Mouse (Mus musculus) stomach, embryonic 15.5 days (tissue): ENCODE measurements at regions not wholly inside any gene's neighbourhood (a gene's known extent, or its start where the extent isn't known, plus 50 kb on each side); places are given as distances from the start of the nearest gene placed in this dataset.

ENCODE experiments used
- ATAC-seq: fragments of 200-750 bp; cut with Nextera tagmentation; 2 replicates; pipeline ENCODE4 v1.8.0; 2017; ENCODE audit warnings: low read depth, moderate number of reproducible peaks, moderate TSS enrichment; ENCODE audit not compliant: insufficient read depth, low FRiP score
- H3K27ac ChIP-seq: fragments of 300-500 bp; sonication (generic); 2 replicates; pipeline ENCODE4 v1.5.1; 2015; ENCODE audit warnings: mild to moderate bottlenecking, inconsistent platforms
- H3K27me3 ChIP-seq: fragments of 300-500 bp; sonication (generic); replicated peaks from 2 replicates; pipeline ENCODE4 v1.6.1; 2015; ENCODE audit warnings: inconsistent platforms
- H3K36me3 ChIP-seq: fragments of 300-500 bp; sonication (generic); 2 replicates; pipeline ENCODE4 v1.6.1; 2015; ENCODE audit warnings: inconsistent platforms
- H3K4me1 ChIP-seq: fragments of 300-500 bp; sonication (generic); 2 replicates; pipeline ENCODE4 v1.6.1; 2015; ENCODE audit warnings: inconsistent platforms
- H3K4me2 ChIP-seq: fragments of 300-500 bp; sonication (generic); 2 replicates; pipeline ENCODE4 v1.6.1; 2015; ENCODE audit warnings: mild to moderate bottlenecking, inconsistent platforms
- H3K4me3 ChIP-seq: fragments of 300-500 bp; sonication (generic); replicated peaks from 2 replicates; pipeline ENCODE4 v1.5.1; 2015; ENCODE audit warnings: inconsistent platforms
- H3K9ac ChIP-seq: fragments of 300-500 bp; sonication (generic); 2 replicates; pipeline ENCODE4 v1.6.1; 2015; ENCODE audit warnings: inconsistent platforms
- H3K9me3 ChIP-seq: fragments of 300-500 bp; sonication (generic); 2 replicates; pipeline ENCODE4 v1.6.1; 2016; ENCODE audit warnings: inconsistent platforms
- WGBS: fragments of 180-500 bp; shearing (Covaris S2); methylation state at CpG from one replicate; pipeline ENCODE4 v1.1.7; 2015; 5-methylcytosine and 5-hydroxymethylcytosine counted together

DNA sequence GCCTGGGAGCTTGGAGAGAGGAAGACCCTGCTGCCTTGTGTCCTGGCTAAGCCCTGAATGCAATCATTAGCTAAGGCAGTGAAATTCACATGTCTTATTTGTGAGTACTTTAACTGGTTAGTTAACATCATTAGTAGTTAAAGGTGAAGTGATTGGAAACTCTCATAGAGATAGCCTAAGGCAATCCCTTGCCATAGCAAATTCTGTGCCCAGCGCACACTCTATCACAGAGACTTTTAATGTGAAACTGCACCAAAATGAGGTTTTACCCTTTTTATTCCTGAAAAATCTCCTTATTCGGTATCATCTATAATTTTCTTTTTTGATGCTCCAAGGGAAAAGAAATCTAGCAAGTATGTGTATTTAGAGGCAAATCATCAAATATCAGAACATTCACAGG lies 451.6 kb downstream of the Gm21750 start:
- H3K9me3 ChIP-seq = no peaks in the 10 kb centered on the region
- H3K4me1 ChIP-seq = no peaks in the 10 kb centered on the region
- ATAC-seq = no peak
- H3K4me2 ChIP-seq = no peak overlapping the region
- H3K36me3 ChIP-seq = no peaks in the 10 kb centered on the region
- no peak overlapping the region for H3K27ac ChIP-seq
- no peak overlapping the region for H3K9ac ChIP-seq
- no peak overlapping the region for H3K4me3 ChIP-seq
- no peaks in the 10 kb centered on the region for H3K27me3 ChIP-seq
- 86% methylated on average over 2 of the region's 2 CpGs for WGBS

- H3K4me1 ChIP-seq = no peaks in the 10 kb centered on the region
- no peak overlapping the region for H3K4me2 ChIP-seq
- no peak overlapping the region for H3K27ac ChIP-seq
- no peaks in the 10 kb centered on the region for H3K9me3 ChIP-seq
- H3K4me3 ChIP-seq = no peak overlapping the region
- ATAC-seq = no peak
- no peak overlapping the region for H3K9ac ChIP-seq
- no peaks in the 10 kb centered on the region for H3K36me3 ChIP-seq
- H3K27me3 ChIP-seq = no peaks in the 10 kb centered on the region
- 44% methylated on average over 5 of the region's 5 CpGs for WGBS
Observed at GRCm38 (mm10) chr14:74113116-74113515, 452.1 kb downstream of the Gm21750 start.

DNA sequence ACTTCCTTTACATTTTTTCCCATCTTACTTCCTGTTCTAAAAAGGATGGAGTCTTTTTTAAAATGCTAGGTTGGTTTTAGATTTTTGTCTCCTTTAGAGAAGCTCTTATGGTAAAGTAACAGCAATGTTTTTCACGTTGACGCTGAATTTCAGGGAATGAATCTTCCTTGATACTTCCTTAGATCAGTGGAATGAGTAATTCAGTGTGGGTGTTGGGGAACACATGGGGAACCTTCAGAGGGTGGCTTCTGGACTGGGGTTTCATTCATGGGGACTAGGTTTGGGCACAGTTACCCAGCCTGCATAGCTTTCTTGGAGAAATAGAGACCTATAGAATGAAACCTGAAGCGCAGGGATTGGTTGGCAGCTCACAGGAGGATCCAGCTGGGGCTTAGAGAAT lies 452.5 kb downstream of the Gm21750 start:
- no peaks in the 10 kb centered on the region for H3K4me1 ChIP-seq
- no peak overlapping the region for H3K27ac ChIP-seq
- H3K27me3 ChIP-seq = no peaks in the 10 kb centered on the region
- H3K4me3 ChIP-seq = no peak overlapping the region
- H3K9me3 ChIP-seq = no peaks in the 10 kb centered on the region
- no peaks in the 10 kb centered on the region for H3K36me3 ChIP-seq
- no peak for ATAC-seq
- H3K9ac ChIP-seq = no peak overlapping the region
- 57% methylated on average over 3 of the region's 3 CpGs for WGBS
- no peak overlapping the region for H3K4me2 ChIP-seq

GRCm38 (mm10) chr14:74117686-74118085 lies 456.7 kb downstream of the Gm21750 start:
- no peak for ATAC-seq
- Histone ChIP-seq H3K27me3 (no peaks in the 10 kb centered on the region), H3K4me3 (no peak overlapping the region), H3K4me1 (no peaks in the 10 kb centered on the region), H3K36me3 (no peaks in the 10 kb centered on the region), H3K9ac (no peak overlapping the region), H3K9me3 (no peaks in the 10 kb centered on the region), H3K4me2 (no peak overlapping the region), H3K27ac (no peak overlapping the region)
- WGBS = 87% methylated on average over 2 of the region's 2 CpGs

- no peaks in the 10 kb centered on the region for H3K9me3 ChIP-seq
- no peaks in the 10 kb centered on the region for H3K36me3 ChIP-seq
- H3K9ac ChIP-seq = no peak overlapping the region
- 83% methylated on average over 4 of the region's 4 CpGs for WGBS
- no peaks in the 10 kb centered on the region for H3K27me3 ChIP-seq
- ATAC-seq = no peak
- no peaks in the 10 kb centered on the region for H3K4me1 ChIP-seq
- H3K4me3 ChIP-seq = no peak overlapping the region
- H3K27ac ChIP-seq = no peak overlapping the region
- no peak overlapping the region for H3K4me2 ChIP-seq
Observed at GRCm38 (mm10) chr14:74145202-74145700, 484.2 kb downstream of the Gm21750 start.

DNA sequence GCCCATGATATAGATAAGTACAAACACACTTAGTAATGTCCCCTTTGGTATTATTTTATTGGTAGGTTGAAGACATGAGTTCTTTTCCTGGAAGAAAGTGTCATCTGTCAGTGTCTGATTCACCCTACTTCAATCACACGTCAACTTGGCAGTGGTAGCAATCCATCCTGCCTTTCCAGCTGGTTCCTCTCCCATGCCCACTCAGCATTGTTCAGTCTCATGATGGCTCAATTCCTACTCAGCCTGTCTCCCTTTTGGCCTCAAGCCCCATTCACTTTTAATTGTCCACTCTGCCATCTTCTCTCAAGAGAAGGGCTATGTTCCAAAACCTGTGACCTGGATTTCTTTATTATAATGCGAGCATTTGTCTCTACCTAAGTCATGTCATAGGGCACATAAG lies 474.4 kb upstream of the Htr2a start:
- Histone ChIP-seq H3K9ac (no peak overlapping the region), H3K4me3 (no peak overlapping the region), H3K27me3 (no peaks in the 10 kb centered on the region), H3K4me1 (no peaks in the 10 kb centered on the region), H3K36me3 (no peaks in the 10 kb centered on the region), H3K4me2 (no peak overlapping the region), H3K27ac (no peak overlapping the region), H3K9me3 (no peaks in the 10 kb centered on the region)
- 89% methylated on average over 2 of the region's 2 CpGs for WGBS
- ATAC-seq = no peak

GRCm38 (mm10) chr14:74169131-74169875 lies 471.3 kb upstream of the Htr2a start:
- WGBS = 74% methylated on average over 2 of the region's 2 CpGs

GRCm38 (mm10) chr14:74180066-74180465 lies 460.6 kb upstream of the Htr2a start:
- Histone ChIP-seq H3K4me1 (no peaks in the 10 kb centered on the region), H3K9ac (no peak overlapping the region), H3K9me3 (no peaks in the 10 kb centered on the region), H3K4me2 (no peak overlapping the region), H3K4me3 (no peak overlapping the region), H3K36me3 (no peaks in the 10 kb centered on the region), H3K27ac (no peak overlapping the region), H3K27me3 (no peaks in the 10 kb centered on the region)
- WGBS = 74% methylated on average over 2 of the region's 2 CpGs
- ATAC-seq = no peak

More at GRCm38 (mm10) chr14:74169131-74169875, 471.3 kb upstream of the Htr2a start:
- Histone ChIP-seq H3K9ac (no peak overlapping the region), H3K4me1 (no peaks in the 10 kb centered on the region), H3K36me3 (no peaks in the 10 kb centered on the region), H3K27me3 (no peaks in the 10 kb centered on the region), H3K27ac (no peak overlapping the region), H3K9me3 (no peaks in the 10 kb centered on the region), H3K4me3 (no peak overlapping the region), H3K4me2 (no peak overlapping the region)
- ATAC-seq = no peak

DNA sequence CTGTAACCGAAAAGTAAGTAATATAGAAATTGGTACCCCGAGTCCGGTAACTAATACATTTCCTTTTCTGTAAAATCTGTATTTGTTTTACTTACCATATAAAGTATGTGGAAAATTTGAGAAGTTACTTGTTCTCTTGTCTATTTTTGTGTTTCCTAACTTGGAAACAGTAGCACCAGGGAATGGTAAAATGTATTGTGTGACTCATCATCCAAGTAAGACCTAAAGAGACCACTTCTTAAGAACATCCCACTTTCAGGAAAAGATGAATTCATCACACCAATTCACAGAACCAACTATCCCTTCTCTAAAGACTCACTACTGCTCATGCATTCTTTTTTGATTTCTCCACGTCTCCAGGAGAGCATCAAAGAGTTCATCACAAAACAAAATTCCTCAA lies 457.6 kb upstream of the Htr2a start:
- WGBS = 84% methylated on average over 4 of the region's 4 CpGs
- Histone ChIP-seq H3K4me2 (no peak overlapping the region), H3K9me3 (no peaks in the 10 kb centered on the region), H3K9ac (no peak overlapping the region), H3K4me3 (no peak overlapping the region), H3K27me3 (no peaks in the 10 kb centered on the region), H3K36me3 (no peaks in the 10 kb centered on the region), H3K27ac (no peak overlapping the region), H3K4me1 (no peaks in the 10 kb centered on the region)
- no peak for ATAC-seq

- ATAC-seq = no peak
- H3K27ac ChIP-seq = no peak overlapping the region
- no peak overlapping the region for H3K9ac ChIP-seq
- H3K4me3 ChIP-seq = no peak overlapping the region
- 93% methylated on average over 2 of the region's 2 CpGs for WGBS
- no peak overlapping the region for H3K4me2 ChIP-seq
- H3K9me3 ChIP-seq = no peaks in the 10 kb centered on the region
- H3K4me1 ChIP-seq = no peaks in the 10 kb centered on the region
- no peaks in the 10 kb centered on the region for H3K36me3 ChIP-seq
- no peaks in the 10 kb centered on the region for H3K27me3 ChIP-seq
Observed at GRCm38 (mm10) chr14:74201710-74202109, 438.9 kb upstream of the Htr2a start.

- Histone ChIP-seq H3K27me3 (no peaks in the 10 kb centered on the region), H3K9me3 (no peaks in the 10 kb centered on the region), H3K4me3 (no peak overlapping the region), H3K9ac (no peak overlapping the region), H3K4me1 (no peaks in the 10 kb centered on the region), H3K36me3 (no peaks in the 10 kb centered on the region), H3K27ac (no peak overlapping the region), H3K4me2 (no peak overlapping the region)
- no peak for ATAC-seq
- 67% methylated on average over 1 of the region's 1 CpGs for WGBS
Observed at GRCm38 (mm10) chr14:74205011-74205410, 435.6 kb upstream of the Htr2a start.

DNA sequence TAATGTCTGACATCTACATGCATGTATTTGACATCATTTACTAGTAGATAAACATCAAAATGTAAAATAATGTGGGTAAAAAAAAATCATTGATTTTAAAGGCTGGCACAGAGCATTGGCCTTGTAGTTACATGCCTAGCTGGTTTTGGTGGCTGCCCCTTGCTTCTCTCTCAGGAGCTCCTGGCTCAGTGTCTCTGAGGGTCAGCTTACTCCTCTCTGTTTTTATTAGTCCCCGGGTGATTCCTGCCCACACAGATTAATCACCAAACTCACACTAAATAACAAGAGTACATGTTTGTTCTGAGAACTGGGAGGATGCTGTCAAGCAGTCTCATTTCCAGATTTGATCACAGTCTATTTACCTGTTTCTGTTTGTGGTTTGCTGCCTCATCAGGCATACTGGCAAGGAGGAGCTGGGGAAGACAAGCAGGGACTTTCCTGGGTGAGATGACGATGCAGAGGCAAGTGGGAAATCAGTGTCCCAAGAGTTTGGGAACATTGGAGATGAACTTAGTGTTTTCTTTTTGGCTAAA lies 422.7 kb upstream of the Htr2a start:
- 56% methylated on average over 2 of the region's 2 CpGs for WGBS
- no peak overlapping the region for H3K4me2 ChIP-seq
- no peaks in the 10 kb centered on the region for H3K4me1 ChIP-seq
- no peaks in the 10 kb centered on the region for H3K9me3 ChIP-seq
- H3K27me3 ChIP-seq = no peaks in the 10 kb centered on the region
- no peaks in the 10 kb centered on the region for H3K36me3 ChIP-seq
- no peak for ATAC-seq
- H3K4me3 ChIP-seq = no peak overlapping the region
- H3K27ac ChIP-seq = no peak overlapping the region
- H3K9ac ChIP-seq = no peak overlapping the region
